Comparison of ENCODE assay signal across 7 mouse cellular contexts in the genomic region with DNA sequence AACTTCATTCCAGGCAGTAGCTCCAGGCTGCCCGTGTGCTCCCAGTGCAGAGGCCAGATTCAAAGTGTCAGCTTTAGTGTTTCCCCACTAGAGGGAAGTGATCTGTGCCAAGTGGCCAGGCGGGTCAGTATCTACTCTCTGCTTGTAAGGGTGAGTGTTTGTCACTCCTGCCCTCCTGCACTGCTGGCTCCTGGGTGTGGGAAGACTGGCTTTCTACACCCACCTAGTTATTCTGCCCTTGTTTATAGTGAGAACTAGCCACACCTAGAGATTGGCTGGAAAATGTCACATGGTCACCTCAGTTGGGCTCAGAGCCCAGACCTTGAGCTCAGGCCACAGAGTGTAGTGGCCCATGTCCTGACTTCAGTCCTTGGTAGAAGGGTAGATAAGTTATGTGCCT. TPM values are rescaled to one million over a fixed set of nuclear protein-coding genes. Genes with fewer than 3 reads are reported as not detected.
DNase-seq lines count a peak whose midpoint lies in the region; ATAC-seq lines count a peak whose summit lies in the region.

No protein-coding gene starts in this region.

- peak; percentile 25 for DNase-seq in urinary bladder, postnatal 14 days (ENCODE audit: low spot score)
- no peak for DNase-seq in urinary bladder, postnatal 25 days (ENCODE audit: low spot score)
- peak; percentile 30 to 37 for DNase-seq in cerebellum, postnatal 36 days
- peak; percentile 86 for DNase-seq in kidney, adult 9 months
- DNase-seq in right cerebral cortex, postnatal 36 days (ENCODE audit: low spot score in 2 of 2): no peak
- DNase-seq in spleen, postnatal 36 days (ENCODE audit: low spot score in 2 of 2): no peak

- H3K9me3 ChIP-seq in neural tube, embryonic 13.5 days: 0 out of 2 replicates have a peak, but pooled peaks cover 4% of the 10 kb centered on the region

- H3K27me3 ChIP-seq in neural tube, embryonic 13.5 days: no peaks in the 10 kb centered on the region

- no peak for ATAC-seq in neural tube, embryonic 13.5 days (ENCODE audit: low read depth)

- 80% methylated on average over 2 of the region's 2 CpGs for WGBS in neural tube, embryonic 13.5 days

- H3K4me1 ChIP-seq in neural tube, embryonic 13.5 days (replicated peaks): peaks cover 24% of the 10 kb centered on the region

- H3K4me3 ChIP-seq in neural tube, embryonic 13.5 days: no peak overlapping the region

- H3K9ac ChIP-seq in neural tube, embryonic 13.5 days: no peak overlapping the region

- H3K36me3 ChIP-seq in neural tube, embryonic 13.5 days: peaks cover 33% of the 10 kb centered on the region

- H3K27ac ChIP-seq in neural tube, embryonic 13.5 days (replicated peaks): no peak overlapping the region

- peak overlapping the region; percentile 91 for H3K4me2 ChIP-seq in neural tube, embryonic 13.5 days

RNA-seq across cellular contexts. Expression of gene Rit1, which starts 2.5 kb away (rescaled TPM):
- polyA plus RNA-seq in neural tube, embryonic 13.5 days (2015; fragmentation: Nextera tagmentation; extraction: Ambion mirVana): 60.7 and 65.0 TPM in 2 replicates

RNA-seq across cellular contexts. Expression of gene Khdc4, which starts 33.5 kb away (rescaled TPM):
- polyA plus RNA-seq in neural tube, embryonic 13.5 days (2015; fragmentation: Nextera tagmentation; extraction: Ambion mirVana): 95.0 and 104 TPM in 2 replicates

RNA-seq across cellular contexts. Expression of gene Syt11, which starts 55.9 kb away (rescaled TPM):
- 234 and 259 TPM in 2 replicates for polyA plus RNA-seq in neural tube, embryonic 13.5 days (2015; fragmentation: Nextera tagmentation; extraction: Ambion mirVana)

Comparison
In these comparisons a context has a peak if more than half of its experiments do, and no peak if none do; other contexts are left out.
1. DNase-seq: peak in urinary bladder, postnatal 14 days (single experiment), cerebellum, postnatal 36 days (2 of 2) and kidney, adult 9 months (single experiment); none in urinary bladder, postnatal 25 days (single experiment), right cerebral cortex, postnatal 36 days (0 of 2) and spleen, postnatal 36 days (0 of 2).